Mouse (Mus musculus) thymus, postnatal 14 days (tissue): Measurements from ENCODE around the gene Sugct.
A peak's percentile ranks its signal among the peaks of the same experiment; 100 is the strongest.

Source experiments
- DNase-seq: peaks from one replicate; pipeline ENCODE4 v3.0.0; 2021

The Sugct gene

GRCm38 (mm10) chr13:17694911-17695699, at the start of gene Sugct, which contains the start of gene Mplkip:
Gene Sugct (minus strand): TSS chr13:17695553.
Gene Mplkip (plus strand): TSS chr13:17695192.
- peak; percentile 100 for DNase-seq

- DNase-seq: no peak
Measured at GRCm38 (mm10) chr13:17728798-17729197, 33.4 kb upstream of the Sugct start.

- no peak for DNase-seq
Measured at GRCm38 (mm10) chr13:17727922-17728321, 32.6 kb upstream of the Sugct start.

GRCm38 (mm10) chr13:17717357-17717756, 22.0 kb upstream of the Sugct start:
- no peak for DNase-seq

- DNase-seq: no peak
Measured at GRCm38 (mm10) chr13:17708784-17709311, 13.5 kb upstream of the Sugct start.

DNA sequence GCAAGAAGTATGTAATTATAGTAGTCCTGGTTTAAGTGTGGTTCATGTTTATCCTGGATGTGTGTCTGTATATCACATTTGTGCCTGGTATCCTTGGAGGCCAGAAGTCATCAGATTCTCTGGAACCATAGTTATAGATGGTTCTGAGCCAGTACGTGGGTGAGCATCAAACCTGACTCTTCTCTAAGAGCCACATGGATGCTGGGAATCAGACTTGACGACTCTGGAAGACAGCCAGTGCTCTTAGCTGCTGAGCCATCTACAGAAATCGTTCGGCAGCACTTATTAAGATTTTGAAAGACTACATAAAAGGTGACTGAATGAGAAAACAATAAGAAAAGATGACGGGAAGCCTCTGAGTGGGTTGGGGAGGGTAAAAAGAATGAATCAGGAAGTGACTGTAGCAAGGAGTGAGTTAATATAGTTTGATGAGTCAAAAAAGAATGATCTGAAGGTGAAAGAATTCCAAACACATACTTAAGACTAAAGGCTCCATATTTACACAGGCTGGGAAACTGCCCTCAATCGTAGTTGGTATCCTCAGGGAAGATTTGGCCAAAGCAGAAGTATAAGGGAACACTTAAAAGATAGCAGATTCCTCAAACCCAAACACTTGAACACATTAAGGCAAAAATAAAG, 10.0 kb upstream of the Sugct start:
- DNase-seq: no peak

- no peak for DNase-seq
Measured at GRCm38 (mm10) chr13:17702311-17702710, 7.0 kb upstream of the Sugct start.

GRCm38 (mm10) chr13:17701322-17701721, 6.0 kb upstream of the Sugct start:
- no peak for DNase-seq

GRCm38 (mm10) chr13:17700090-17700715, 4.8 kb upstream of the Sugct start:
- DNase-seq: no peak

- DNase-seq: no peak
Measured at GRCm38 (mm10) chr13:17695898-17696580, 686 bp upstream of the Sugct start.

DNA sequence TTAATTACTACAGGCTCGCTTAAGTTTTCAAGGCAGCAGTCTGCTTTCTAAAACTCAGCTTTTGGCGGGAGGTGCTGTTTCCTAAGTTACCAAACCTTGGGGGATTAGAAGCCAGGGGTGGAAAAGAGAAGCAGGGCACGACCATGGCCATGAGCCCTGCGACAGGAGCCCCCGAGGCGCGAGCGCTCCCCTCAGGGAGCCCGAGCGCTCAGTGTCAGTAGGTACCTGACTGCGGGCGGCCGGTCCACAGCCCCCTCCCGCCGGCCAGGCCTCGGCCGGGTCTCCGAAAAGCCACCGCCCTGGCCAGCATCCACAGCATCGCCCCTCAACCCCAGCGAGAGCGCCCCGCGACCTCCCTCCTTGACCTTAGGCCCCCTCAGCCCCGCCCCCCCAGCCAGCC, 939 bp downstream of the Sugct start:
- no peak for DNase-seq

- no peak for DNase-seq
Measured at GRCm38 (mm10) chr13:17693816-17694215, 1.5 kb downstream of the Sugct start.

GRCm38 (mm10) chr13:17691436-17691835, 3.9 kb downstream of the Sugct start:
- DNase-seq: no peak

- no peak for DNase-seq
Measured at GRCm38 (mm10) chr13:17690686-17691085, 4.7 kb downstream of the Sugct start.

GRCm38 (mm10) chr13:17689461-17689860, 5.9 kb downstream of the Sugct start:
- DNase-seq: no peak

GRCm38 (mm10) chr13:17671122-17671521, 24.2 kb downstream of the Sugct start:
- DNase-seq: no peak

GRCm38 (mm10) chr13:17667380-17667779, 28.0 kb downstream of the Sugct start:
- DNase-seq: no peak

DNA sequence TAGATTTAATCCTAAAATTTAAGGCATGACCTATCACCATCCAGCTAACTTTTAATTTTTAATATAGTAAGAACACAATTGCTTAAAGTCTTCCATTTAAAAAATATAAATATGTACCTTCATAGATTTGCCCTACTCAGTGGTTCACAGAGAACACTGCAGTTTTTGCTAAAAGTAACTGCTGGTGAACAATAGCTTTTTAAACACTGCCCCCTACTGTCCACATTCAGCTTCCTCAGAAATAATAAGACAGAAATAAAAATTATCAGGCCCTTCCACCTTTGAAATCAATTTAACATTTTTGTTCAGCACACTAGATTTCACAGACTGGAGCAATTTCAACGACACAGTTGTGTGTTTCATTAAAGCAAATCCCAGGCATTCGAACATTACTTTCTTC, 53.1 kb downstream of the Sugct start:
- DNase-seq: peak; percentile 31

DNA sequence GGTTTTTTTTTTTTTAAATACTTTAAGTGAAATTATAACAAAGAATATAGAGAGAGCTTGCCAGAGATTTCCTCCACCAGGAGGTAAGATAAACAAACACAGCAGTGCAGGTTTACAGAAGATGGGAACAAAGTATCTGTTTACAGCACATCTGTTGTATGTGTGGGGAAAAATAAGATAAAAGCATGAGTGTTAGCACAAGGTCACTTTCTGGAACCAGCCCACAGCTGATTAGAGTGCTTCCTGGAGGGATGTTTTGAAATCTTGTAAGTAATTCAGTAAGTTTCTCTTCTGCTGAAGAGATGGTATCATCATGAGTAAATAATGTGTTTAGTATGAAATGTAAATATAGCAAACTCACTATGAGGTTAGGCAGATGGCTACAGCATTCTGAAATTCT, 57.3 kb downstream of the Sugct start:
- DNase-seq: no peak

GRCm38 (mm10) chr13:17627108-17627507, 68.2 kb downstream of the Sugct start:
- DNase-seq: no peak

GRCm38 (mm10) chr13:17624976-17625375, 70.4 kb downstream of the Sugct start:
- no peak for DNase-seq

DNA sequence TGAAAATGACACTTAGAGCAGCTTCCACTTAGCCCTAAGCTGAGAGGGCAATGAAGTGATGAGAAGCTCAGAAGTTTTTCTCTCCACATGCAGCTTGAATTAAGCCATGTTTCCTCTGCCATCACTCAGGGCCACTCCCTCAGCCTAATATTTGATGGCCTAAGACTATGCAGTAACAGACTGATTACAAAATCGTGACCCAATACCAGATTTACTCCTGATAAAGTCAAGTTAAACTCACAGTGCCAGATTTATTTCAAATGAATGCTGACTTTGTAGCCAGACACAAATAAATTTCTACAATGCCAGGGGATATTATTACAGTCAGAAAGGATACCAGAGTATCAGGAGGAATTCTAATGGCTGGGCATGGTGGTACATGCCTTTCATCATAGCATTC, 89.1 kb downstream of the Sugct start:
- DNase-seq: no peak

DNA sequence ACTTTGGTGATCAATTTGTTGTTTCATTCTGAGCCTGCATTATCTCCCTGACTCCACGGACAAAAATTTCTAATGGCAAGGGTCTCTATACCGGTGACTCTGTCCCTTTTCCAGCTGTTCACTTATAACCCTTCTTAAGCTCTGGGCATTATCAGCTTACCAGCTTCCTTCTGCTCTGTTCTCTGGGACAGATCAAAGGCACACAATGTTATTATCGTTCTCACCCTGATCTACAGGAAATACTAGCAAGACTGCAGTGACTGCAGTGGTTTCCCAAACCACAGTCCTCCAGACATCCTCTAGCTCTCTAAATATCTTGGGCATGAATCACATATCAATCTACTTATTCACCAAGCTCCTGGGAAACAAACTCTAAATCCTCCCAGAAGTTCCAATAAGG, 90.7 kb downstream of the Sugct start:
- no peak for DNase-seq
